Mouse (Mus musculus) C2C12 (cell line): ENCODE data around the gene Dpf3. TPM values are rescaled to one million over a fixed set of nuclear protein-coding genes. Genes with fewer than 3 reads are reported as not detected.

Source experiments
- H3K27me3 ChIP-seq: one replicate; pipeline ENCODE4 v1.6.1; 2011; ENCODE audit not compliant: control insufficient read depth, insufficient read depth, insufficient read length
- H3K36me3 ChIP-seq: one replicate; pipeline ENCODE4 v1.6.1; 2011; ENCODE audit not compliant: control insufficient read depth, insufficient read depth
- H3K4me3 ChIP-seq: one replicate; pipeline ENCODE4 v1.5.1; 2011; ENCODE audit warnings: mild to moderate bottlenecking, control low read depth; ENCODE audit not compliant: poor library complexity, insufficient read depth, severe bottlenecking
- H3K79me2 ChIP-seq: one replicate; pipeline ENCODE4 v1.6.1; 2011; ENCODE audit not compliant: control insufficient read depth, insufficient read depth
- H3K79me3 ChIP-seq: one replicate; pipeline ENCODE4 v1.6.1; 2011; ENCODE audit warnings: low read depth, control low read depth
- H3ac ChIP-seq: one replicate; pipeline ENCODE3; 2011; ENCODE audit warnings: low read depth; ENCODE audit not compliant: control insufficient read depth, insufficient read length
- CEBPB ChIP-seq: IDR thresholded peaks from one replicate; pipeline ENCODE4 v1.6.1; 2011; ENCODE audit warnings: low read depth, mild to moderate bottlenecking, control low read depth, moderate library complexity
- CTCF ChIP-seq: IDR thresholded peaks from one replicate; pipeline ENCODE4 v1.5.1; 2011; ENCODE audit not compliant: control insufficient read depth, insufficient read depth, insufficient read length
- FOSL1 ChIP-seq: IDR thresholded peaks from one replicate; pipeline ENCODE4 v1.8.0; 2011; ENCODE audit warnings: mild to moderate bottlenecking, low read length; ENCODE audit not compliant: poor library complexity, insufficient read depth, severe bottlenecking
- MAX ChIP-seq: IDR thresholded peaks from one replicate; pipeline ENCODE4 v1.6.1; 2011; ENCODE audit warnings: mild to moderate bottlenecking, control low read depth
- MYOD1 ChIP-seq: IDR thresholded peaks from one replicate; pipeline ENCODE4 v1.6.1; 2011; ENCODE audit warnings: low read depth; ENCODE audit not compliant: control insufficient read depth, insufficient read length
- MYOG ChIP-seq: IDR thresholded peaks from one replicate; pipeline ENCODE4 v1.6.1; 2011; ENCODE audit not compliant: control insufficient read depth, insufficient read length; ENCODE audit errors: extremely low read depth
- USF1 ChIP-seq: IDR thresholded peaks from one replicate; pipeline ENCODE4 v1.6.1; 2011; ENCODE audit warnings: low read depth, mild to moderate bottlenecking, control low read depth, moderate library complexity
- polyA plus RNA-seq: library from polyadenylated mRNA; unstranded; fragments of >200 nt; fragmentation: generic; extraction: Trizol; gene quantifications from one replicate; pipeline ENCODE4 v1.2.1, GENCODE M21; 2012; ENCODE audit warnings: missing spikeins

Gene Dpf3
- polyA plus RNA-seq, 1 experiment = 0.25 TPM

DNA sequence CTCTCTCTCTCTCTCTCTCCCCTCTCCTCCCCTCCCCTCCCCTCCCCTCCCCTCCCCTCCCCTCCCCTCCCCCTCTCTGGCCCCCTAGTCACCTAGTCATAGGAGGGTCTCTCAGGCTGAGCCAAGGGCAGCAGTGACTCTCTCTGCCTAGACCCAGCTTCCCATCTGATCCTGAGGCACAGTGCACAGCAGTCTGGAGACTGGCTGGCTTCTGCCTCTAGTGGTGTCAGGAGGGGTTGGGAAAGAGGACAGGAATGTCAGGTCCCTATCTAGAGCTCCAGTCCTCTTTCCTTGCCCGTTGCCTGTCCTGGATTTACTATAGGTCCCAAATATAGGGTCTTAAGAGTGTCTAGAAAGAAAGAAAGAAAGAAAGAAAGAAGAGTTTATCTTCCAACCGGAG is 275.5 kb downstream of the Dpf3 start:
- TF ChIP-seq USF1 = no peak
- no peak for TF ChIP-seq MYOD1
- no peak for TF ChIP-seq MAX
- no peak for TF ChIP-seq CTCF
- TF ChIP-seq CEBPB = no peak
- no peak for TF ChIP-seq FOSL1
- no peak for TF ChIP-seq MYOG
- H3K36me3 ChIP-seq = no peaks in the 10 kb centered on the region
- no peak overlapping the region for H3ac ChIP-seq
- no peaks in the 10 kb centered on the region for H3K79me2 ChIP-seq
- H3K79me3 ChIP-seq = no peaks in the 10 kb centered on the region
- H3K27me3 ChIP-seq = no peaks in the 10 kb centered on the region
- no peak overlapping the region for H3K4me3 ChIP-seq

- Histone ChIP-seq H3K4me3 (no peak overlapping the region), H3K36me3 (no peaks in the 10 kb centered on the region), H3K27me3 (no peaks in the 10 kb centered on the region), H3ac (no peak overlapping the region), H3K79me2 (no peaks in the 10 kb centered on the region), H3K79me3 (no peaks in the 10 kb centered on the region)
- no peak for TF ChIP-seq FOSL1
- no peak for TF ChIP-seq MAX
- no peak for TF ChIP-seq USF1
- TF ChIP-seq MYOD1 = no peak
- no peak for TF ChIP-seq CTCF
- TF ChIP-seq CEBPB = no peak
- no peak for TF ChIP-seq MYOG
Measured at GRCm38 (mm10) chr12:83211146-83211822, 276.2 kb downstream of the Dpf3 start.

- no peak for TF ChIP-seq CTCF
- no peak for TF ChIP-seq MAX
- no peak for TF ChIP-seq MYOD1
- TF ChIP-seq MYOG = no peak
- no peak for TF ChIP-seq FOSL1
- no peak for TF ChIP-seq CEBPB
- no peak for TF ChIP-seq USF1
- Histone ChIP-seq H3K79me3 (no peaks in the 10 kb centered on the region), H3K36me3 (no peaks in the 10 kb centered on the region), H3K4me3 (no peak overlapping the region), H3K27me3 (no peaks in the 10 kb centered on the region), H3K79me2 (no peaks in the 10 kb centered on the region), H3ac (no peak overlapping the region)
Measured at GRCm38 (mm10) chr12:83210735-83211134, 276.8 kb downstream of the Dpf3 start.

DNA sequence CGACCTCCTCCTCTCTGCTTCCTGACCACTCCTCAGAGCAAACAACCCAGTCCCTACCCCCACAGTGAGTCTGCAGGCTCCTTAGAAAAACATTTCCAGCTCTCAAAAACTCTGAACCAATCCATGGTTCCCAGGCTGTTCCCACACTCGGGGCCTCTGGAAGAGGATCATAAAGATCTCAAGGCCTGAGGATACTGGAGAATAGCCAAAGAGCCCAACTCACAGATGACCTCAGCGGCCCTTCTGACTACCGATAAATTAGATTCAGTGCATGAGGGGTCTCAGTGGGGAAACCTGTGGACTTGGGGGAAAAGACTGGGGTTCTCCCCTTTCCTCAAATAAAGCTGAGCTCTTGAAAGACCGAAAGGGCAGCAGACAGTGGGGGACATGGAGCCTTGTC is 277.2 kb downstream of the Dpf3 start:
- TF ChIP-seq USF1 (no peak), CEBPB (no peak), MAX (no peak), CTCF (no peak), MYOG (no peak), MYOD1 (no peak), FOSL1 (no peak)
- no peaks in the 10 kb centered on the region for H3K79me2 ChIP-seq
- H3K36me3 ChIP-seq = no peaks in the 10 kb centered on the region
- no peak overlapping the region for H3K4me3 ChIP-seq
- no peak overlapping the region for H3ac ChIP-seq
- H3K27me3 ChIP-seq = no peaks in the 10 kb centered on the region
- H3K79me3 ChIP-seq = no peaks in the 10 kb centered on the region

DNA sequence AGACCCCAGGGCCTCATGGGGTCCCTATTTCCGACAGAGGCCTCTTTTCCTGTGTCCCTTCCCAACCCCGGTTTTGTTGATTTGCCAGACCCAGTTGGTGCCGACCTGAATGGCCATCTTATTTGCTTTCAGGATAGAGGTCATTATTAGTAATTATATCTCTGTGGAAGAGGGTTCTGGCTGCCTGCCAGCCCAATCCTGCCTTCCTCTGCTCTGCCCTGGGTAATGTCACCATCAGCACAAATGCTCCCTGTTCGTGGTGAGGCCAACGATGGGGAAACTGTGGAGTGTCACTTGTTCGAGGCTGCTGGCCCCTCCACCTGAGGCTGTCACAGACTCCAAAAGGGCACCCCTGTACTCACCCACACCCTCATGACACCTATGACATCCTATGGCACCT is 278.1 kb downstream of the Dpf3 start:
- no peak overlapping the region for H3ac ChIP-seq
- H3K79me3 ChIP-seq = no peaks in the 10 kb centered on the region
- no peak for TF ChIP-seq CTCF
- TF ChIP-seq USF1 = no peak
- TF ChIP-seq FOSL1 = no peak
- no peak for TF ChIP-seq MYOG
- no peak for TF ChIP-seq MAX
- no peak for TF ChIP-seq MYOD1
- TF ChIP-seq CEBPB = no peak
- H3K27me3 ChIP-seq = no peaks in the 10 kb centered on the region
- no peaks in the 10 kb centered on the region for H3K36me3 ChIP-seq
- H3K4me3 ChIP-seq = no peak overlapping the region
- H3K79me2 ChIP-seq = no peaks in the 10 kb centered on the region
